8 mouse cellular contexts compared by ENCODE assay signal in the genomic region with DNA sequence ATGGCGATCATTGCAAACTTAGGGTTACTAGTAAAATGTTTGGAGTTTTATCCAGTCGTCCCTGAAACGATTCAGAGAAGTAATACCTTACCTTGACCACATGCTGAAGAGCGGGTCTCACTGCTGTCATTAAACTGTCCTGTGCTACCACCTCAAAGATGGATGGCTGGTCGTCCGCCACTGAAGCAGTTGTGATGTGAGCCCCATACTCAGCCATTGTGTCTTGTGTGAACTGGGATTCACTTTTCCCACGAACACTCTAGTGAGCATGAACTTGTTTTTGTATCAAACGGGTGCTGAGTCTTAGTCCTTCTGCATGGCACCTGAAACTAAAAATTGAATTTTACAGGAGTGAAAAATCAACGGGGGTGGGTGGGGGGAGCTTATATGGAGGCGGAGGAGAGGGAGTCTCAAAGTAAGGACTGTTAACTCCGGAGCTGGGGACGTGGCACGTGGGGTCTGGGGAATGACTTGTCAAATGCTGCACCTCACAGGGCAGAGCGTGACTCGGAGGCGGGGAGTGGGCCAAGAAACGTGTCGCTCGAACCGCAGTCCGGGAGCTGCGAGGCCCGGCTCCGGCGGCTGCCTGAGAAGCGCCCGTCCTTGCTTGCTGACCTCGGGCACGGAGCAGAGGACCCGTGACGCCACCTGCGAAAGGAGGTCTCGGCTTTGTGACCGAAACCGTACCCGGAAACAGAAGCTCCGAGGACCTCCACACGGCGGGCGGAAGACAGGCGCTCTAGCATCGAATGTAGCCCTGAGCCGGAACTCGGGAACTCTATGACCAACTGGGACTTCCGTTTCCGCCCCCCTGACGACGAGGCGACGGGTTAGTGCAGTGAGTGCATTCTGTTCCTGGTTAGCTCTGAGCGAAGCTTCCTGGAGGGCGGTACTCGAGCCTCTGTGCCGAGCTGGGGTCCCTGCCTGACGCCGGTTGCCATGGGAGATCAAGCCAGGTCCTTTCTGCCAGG. TPM values are rescaled to one million over a fixed set of nuclear protein-coding genes. Genes with fewer than 3 reads are reported as not detected.
DNase-seq lines count a peak whose midpoint lies in the region; ATAC-seq and TF ChIP-seq lines count a peak whose summit lies in the region.

A gene (plus strand): TSS at position 800 of the 971 bp plus-strand sequence.

- H3K4me1 ChIP-seq in CH12.LX (ENCODE audit: control insufficient read depth in 1 of 2, insufficient read depth in 2 of 2): peaks cover 6 to 60% of the 10 kb centered on the region in 2 experiments; a peak in 3 of 4 replicates
- H3K4me1 ChIP-seq in forebrain, embryonic 12.5 days: peaks cover 31% of the 10 kb centered on the region
- H3K4me1 ChIP-seq in heart, postnatal 0 days (ENCODE audit: control insufficient read depth, insufficient read depth): peaks cover 25% of the 10 kb centered on the region
- H3K4me1 ChIP-seq in liver, embryonic 16.5 days (ENCODE audit: control insufficient read depth, low read depth, low read length): peaks cover 36% of the 10 kb centered on the region
- H3K4me1 ChIP-seq in neural tube, embryonic 13.5 days (replicated peaks): peaks cover 44% of the 10 kb centered on the region
- H3K4me1 ChIP-seq in testis, adult 2 months (ENCODE audit: control insufficient read depth, insufficient read depth, low read length): peaks cover 3% of the 10 kb centered on the region; the same call in 1 of the 2 replicates

- peak within 1 kb of the TSS; percentile 92 for H3K4me2 ChIP-seq in CH12.LX (ENCODE audit: insufficient read depth, low read depth, poor library complexity, severe bottlenecking)
- H3K4me2 ChIP-seq in forebrain, embryonic 12.5 days: peak within 1 kb of the TSS; percentile 78
- peak within 1 kb of the TSS; percentile 84 for H3K4me2 ChIP-seq in heart, postnatal 0 days (ENCODE audit: low read depth, low read length)
- peak within 1 kb of the TSS; percentile 89 for H3K4me2 ChIP-seq in liver, embryonic 16.5 days (ENCODE audit: low read depth, low read length)
- peak within 1 kb of the TSS; percentile 92 for H3K4me2 ChIP-seq in neural tube, embryonic 13.5 days

- TF ChIP-seq POLR2A in CH12.LX (IDR thresholded peaks at IDR 0.05; ENCODE audit: low read depth, low read length): peak; percentile 98
- TF ChIP-seq POLR2A in testis, adult 2 months (IDR thresholded peaks at IDR 0.05; ENCODE audit: control insufficient read depth, low read depth, low read length): peak; percentile 93

- H3K9me3 ChIP-seq in CH12.LX (replicated peaks; ENCODE audit: low read length): no peaks in the 10 kb centered on the region
- no peaks in the 10 kb centered on the region for H3K9me3 ChIP-seq in forebrain, embryonic 12.5 days
- H3K9me3 ChIP-seq in heart, postnatal 0 days (replicated peaks; ENCODE audit: control insufficient read depth, low read length): no peaks in the 10 kb centered on the region
- no peaks in the 10 kb centered on the region for H3K9me3 ChIP-seq in liver, embryonic 16.5 days (replicated peaks; ENCODE audit: control insufficient read depth, low read length)
- H3K9me3 ChIP-seq in neural tube, embryonic 13.5 days: no peaks in the 10 kb centered on the region

- TF ChIP-seq CTCF in CH12.LX (conservative IDR thresholded peaks at IDR 0.05 in 1 of 2, IDR thresholded peaks at IDR 0.05 in 1 of 2; ENCODE audit: low read depth in 2 of 2, low read length in 2 of 2): no peak
- no peak for TF ChIP-seq CTCF in heart, postnatal 0 days (IDR thresholded peaks at IDR 0.05; ENCODE audit: low read depth)
- no peak for TF ChIP-seq CTCF in testis, adult 2 months (IDR thresholded peaks at IDR 0.05; ENCODE audit: control insufficient read depth, insufficient read depth, insufficient replicate concordance, low read depth, low read length)

- TF ChIP-seq RAD21 in CH12.LX (IDR thresholded peaks at IDR 0.05; ENCODE audit: low read depth, low read length): no peak

- peak; percentile 19; the same call in 1 of the 2 replicates for TF ChIP-seq EP300 in CH12.LX (IDR thresholded peaks at IDR 0.05; ENCODE audit: low read length)
- TF ChIP-seq EP300 in heart, postnatal 0 days (IDR thresholded peaks at IDR 0.05; ENCODE audit: low read depth): no peak

- peak within 1 kb of the TSS; percentile 72 for H3K9ac ChIP-seq in CH12.LX (ENCODE audit: insufficient read depth, low read depth)
- H3K9ac ChIP-seq in forebrain, embryonic 12.5 days: peak within 1 kb of the TSS; percentile 78
- peak within 1 kb of the TSS; percentile 86 for H3K9ac ChIP-seq in heart, postnatal 0 days (replicated peaks; ENCODE audit: low read depth, low read length)
- H3K9ac ChIP-seq in liver, embryonic 16.5 days (ENCODE audit: low read depth, low read length): peak within 1 kb of the TSS; percentile 95
- peak within 1 kb of the TSS; percentile 86 for H3K9ac ChIP-seq in neural tube, embryonic 13.5 days

- ATAC-seq in forebrain, embryonic 12.5 days (ENCODE audit: low FRiP score): peak; percentile 89
- peak; percentile 95 for ATAC-seq in heart, postnatal 0 days (ENCODE audit: insufficient read depth, low read depth)
- ATAC-seq in liver, embryonic 16.5 days (ENCODE audit: low read depth): peak; percentile 86
- ATAC-seq in neural tube, embryonic 13.5 days (ENCODE audit: low read depth): peak; percentile 90

- dilution Hi-C loops in CH12.LX (cut with MboI; ENCODE audit: extremely low pct_ligation_motif_present, extremely low pct_unique_long_range_greater_than_20kb, low sequenced_read_pairs): no loop called here

- peak within 1 kb of the TSS; percentile 70 to 91 (median 78) for H3K4me3 ChIP-seq in CH12.LX (replicated peaks in 1 of 3; ENCODE audit: low read depth in 2 of 3, low read length in 2 of 3, poor library complexity in 1 of 3)
- H3K4me3 ChIP-seq in forebrain, embryonic 12.5 days (replicated peaks): peak within 1 kb of the TSS; percentile 68
- peak within 1 kb of the TSS; percentile 86 for H3K4me3 ChIP-seq in heart, postnatal 0 days (ENCODE audit: low read depth, low read length)
- H3K4me3 ChIP-seq in liver, embryonic 16.5 days (ENCODE audit: low read depth, low read length): peak within 1 kb of the TSS; percentile 92
- H3K4me3 ChIP-seq in neural tube, embryonic 13.5 days: peak within 1 kb of the TSS; percentile 76
- peak within 1 kb of the TSS; percentile 99 for H3K4me3 ChIP-seq in testis, adult 2 months (ENCODE audit: control insufficient read depth, low read depth, low read length)

- peaks cover 20 to 48% of the 10 kb centered on the region in 2 experiments for H3K36me3 ChIP-seq in CH12.LX (replicated peaks in 1 of 2; ENCODE audit: control insufficient read depth in 1 of 2, insufficient read depth in 1 of 2, low read length in 1 of 2)
- H3K36me3 ChIP-seq in forebrain, embryonic 12.5 days (replicated peaks): peaks cover 26% of the 10 kb centered on the region
- peaks cover 26% of the 10 kb centered on the region for H3K36me3 ChIP-seq in heart, postnatal 0 days (replicated peaks; ENCODE audit: control insufficient read depth, insufficient read depth, low read length)
- peaks cover 19% of the 10 kb centered on the region for H3K36me3 ChIP-seq in liver, embryonic 16.5 days (ENCODE audit: control insufficient read depth, insufficient read depth)
- peaks cover 16% of the 10 kb centered on the region for H3K36me3 ChIP-seq in neural tube, embryonic 13.5 days
- 0 out of 2 replicates have a peak, but pooled peaks cover 2% of the 10 kb centered on the region for H3K36me3 ChIP-seq in testis, adult 2 months (ENCODE audit: control insufficient read depth, insufficient read depth, low read length)

- peak within 1 kb of the TSS; percentile 81 for H3K27ac ChIP-seq in CH12.LX (ENCODE audit: insufficient read depth, low read depth)
- peak within 1 kb of the TSS; percentile 91 for H3K27ac ChIP-seq in forebrain, embryonic 12.5 days
- H3K27ac ChIP-seq in heart, postnatal 0 days (ENCODE audit: low read depth): peak within 1 kb of the TSS; percentile 97
- H3K27ac ChIP-seq in liver, embryonic 16.5 days (ENCODE audit: low read length): peak within 1 kb of the TSS; percentile 95
- peak within 1 kb of the TSS; percentile 90 for H3K27ac ChIP-seq in neural tube, embryonic 13.5 days (replicated peaks)
- peak within 1 kb of the TSS; percentile 98 for H3K27ac ChIP-seq in testis, adult 2 months (ENCODE audit: control insufficient read depth, insufficient read depth, low read depth, low read length)

- peaks cover 43% of the 10 kb centered on the region for H3K79me2 ChIP-seq in CH12.LX (replicated peaks; ENCODE audit: control insufficient read depth, extremely low read depth, insufficient read depth, poor library complexity, severe bottlenecking)

- in situ Hi-C loops in CH12.LX (cut with MboI; ENCODE audit: low pct_ligation_motif_present, low pct_unique_long_range_greater_than_20kb, low sequenced_read_pairs): no loop called here

- DNase-seq in CH12.LX (ENCODE audit: extremely low read depth): peak; percentile 100
- peak; percentile 89 for DNase-seq in c-Kit-positive CD71-positive TER-119-negative erythroid progenitor cells, embryonic 14.5 days (ENCODE audit: low read depth)
- peak; percentile 98 for DNase-seq in heart, postnatal 0 days (ENCODE audit: low spot score)
- DNase-seq in kidney, postnatal 4 days: peak; percentile 92 to 95

- WGBS in forebrain, embryonic 12.5 days: 2% methylated on average over 56 of the region's 56 CpGs
- 2% methylated on average over 56 of the region's 56 CpGs for WGBS in heart, postnatal 0 days
- WGBS in liver, embryonic 16.5 days (ENCODE audit: insufficient replicate concordance): 2% methylated on average over 56 of the region's 56 CpGs
- 2% methylated on average over 56 of the region's 56 CpGs for WGBS in neural tube, embryonic 13.5 days

- no peaks in the 10 kb centered on the region for H3K27me3 ChIP-seq in CH12.LX (replicated peaks)
- H3K27me3 ChIP-seq in forebrain, embryonic 12.5 days: no peaks in the 10 kb centered on the region
- H3K27me3 ChIP-seq in heart, postnatal 0 days (ENCODE audit: control insufficient read depth, insufficient read depth, low read length): no peaks in the 10 kb centered on the region
- H3K27me3 ChIP-seq in liver, embryonic 16.5 days (ENCODE audit: control insufficient read depth, insufficient read depth, low read depth, low read length): no peaks in the 10 kb centered on the region
- no peaks in the 10 kb centered on the region for H3K27me3 ChIP-seq in neural tube, embryonic 13.5 days
- no peaks in the 10 kb centered on the region for H3K27me3 ChIP-seq in testis, adult 2 months (ENCODE audit: control insufficient read depth, insufficient read depth, low read length)

TF ChIP-seq in CH12.LX, 34 proteins besides CTCF, POLR2A, EP300 and RAD21 (continues in another document):
- no peak for TF ChIP-seq USF2 (conservative IDR thresholded peaks at IDR 0.05; ENCODE audit: low read depth, low read length)

RNA-seq across cellular contexts. Expression of the gene that starts here (rescaled TPM):
- total RNA-seq in CH12.LX (2012; rRNA removed) (59.1 and 60.1 TPM in 2 replicates), CH12.LX (2014; rRNA removed) (57.6 and 58.3 TPM in 2 replicates)
- 75.7 and 78.8 TPM in 2 replicates for polyA plus RNA-seq in CH12.LX (2012; ENCODE audit: insufficient read length, low read depth)
- polyA plus RNA-seq in forebrain, embryonic 12.5 days (2016; fragmentation: Nextera tagmentation; extraction: Ambion mirVana): 95.7 and 110 TPM in 2 replicates
- total RNA-seq in heart, postnatal 0 days (2014; rRNA removed; ENCODE audit: low replicate concordance): 51.6 and 52.0 TPM in 2 replicates
- polyA plus RNA-seq in heart, postnatal 0 days (2015; fragmentation: Nextera tagmentation; extraction: Ambion mirVana): 20.1 TPM in 2 replicates
- 19.2 and 21.7 TPM in 2 replicates for polyA plus RNA-seq in liver, embryonic 16.5 days (2015; fragmentation: Nextera tagmentation; extraction: Ambion mirVana)
- polyA plus RNA-seq in neural tube, embryonic 13.5 days (2015; fragmentation: Nextera tagmentation; extraction: Ambion mirVana): 115 and 118 TPM in 2 replicates
- 252 and 263 TPM in 2 replicates for polyA plus RNA-seq in testis, adult 2 months (2012; rRNA removed)

Comparison
In these comparisons a context has a peak if more than half of its experiments do, and no peak if none do; other contexts are left out.
1. Peak in every context shown above with its lines: DNase-seq, ATAC-seq, H3K4me3 ChIP-seq and H3K27ac ChIP-seq.